Mouse (Mus musculus) erythroid progenitor cell, adult 5-6 weeks (primary cell): ENCODE data around the gene Gm20388. TPM values are rescaled to one million over a fixed set of nuclear protein-coding genes. Genes with fewer than 3 reads are reported as not detected.
"Not testable (repeated sequence)": the region's sequence is repeated elsewhere in the genome, so short reads cannot be mapped to it uniquely, and the experiment has no call there.

Experiments used
- ATAC-seq: replicated peaks from 2 replicates; pipeline ENCODE4 v1.8.0; 2016; ENCODE audit warnings: moderate number of reproducible peaks, mild to moderate bottlenecking, moderate TSS enrichment, inconsistent platforms; ENCODE audit not compliant: poor library complexity, low FRiP score, severe bottlenecking
- total RNA-seq, 2 experiments: library from RNA; stranded (forward) in 1 of 2; stranded (reverse) in 1 of 2; fragments of 150-400 nt in 1 of 2; fragments of 186-747, 209-891 nt in 1 of 2; gene quantifications; 2 replicates each; pipeline versions ENCODE4 v1.2.3 to v1.2.4; 2015 to 2017; ENCODE audit warnings: low replicate concordance in 2 of 2

Gene Gm20388
- total RNA-seq, 2 experiments from 2014 or later, result 4.2 TPM; not detected in 1

GRCm38 (mm10) chr8:122564363-122565352 is 2654.0 kb downstream of the Gm20388 start:
- ATAC-seq, result no peak

- ATAC-seq, result peak; percentile 1; the same call in 1 of the 2 replicates
Measured at GRCm38 (mm10) chr8:122566766-122567165, 2656.1 kb downstream of the Gm20388 start.

GRCm38 (mm10) chr8:122567361-122568108 is 2656.9 kb downstream of the Gm20388 start, which contains the start of gene Cdt1:
Cdt1 (plus strand) TSS chr8:122568015.
- ATAC-seq, result peak; percentile 88

GRCm38 (mm10) chr8:122568109-122568504 is 2657.5 kb downstream of the Gm20388 start:
- ATAC-seq, result peak; percentile 22

GRCm38 (mm10) chr8:122568881-122569309 is 2658.3 kb downstream of the Gm20388 start:
- peak; percentile 50 for ATAC-seq

GRCm38 (mm10) chr8:122569329-122569728 is 2658.7 kb downstream of the Gm20388 start:
- no peak for ATAC-seq

GRCm38 (mm10) chr8:122569996-122570395 is 2659.4 kb downstream of the Gm20388 start:
- ATAC-seq, result no peak

GRCm38 (mm10) chr8:122571153-122571552 is 2660.5 kb downstream of the Gm20388 start:
- ATAC-seq, result no peak

- no peak for ATAC-seq
Measured at GRCm38 (mm10) chr8:122571750-122572267, 2661.2 kb downstream of the Gm20388 start.

GRCm38 (mm10) chr8:122572751-122573150 is 2662.1 kb downstream of the Gm20388 start:
- no peak for ATAC-seq

GRCm38 (mm10) chr8:122573176-122573575 is 2662.5 kb downstream of the Gm20388 start:
- not testable (repeated sequence) for ATAC-seq

- no peak for ATAC-seq
Measured at GRCm38 (mm10) chr8:122573577-122573976, 2662.9 kb downstream of the Gm20388 start.

- ATAC-seq, result no peak
Measured at GRCm38 (mm10) chr8:122574264-122574663, 2663.6 kb downstream of the Gm20388 start.

- ATAC-seq, result no peak
Measured at GRCm38 (mm10) chr8:122574667-122575251, 2664.1 kb downstream of the Gm20388 start.

- no peak for ATAC-seq
Measured at GRCm38 (mm10) chr8:122575286-122575685, 2664.6 kb downstream of the Gm20388 start.

GRCm38 (mm10) chr8:122575735-122576647 is 2665.3 kb downstream of the Gm20388 start:
- no peak for ATAC-seq

GRCm38 (mm10) chr8:122576648-122577022 is 2666.0 kb downstream of the Gm20388 start, which contains the start of gene Aprt:
Aprt (minus strand) TSS chr8:122576909.
- ATAC-seq, result peak; percentile 88

- no peak for ATAC-seq
Measured at GRCm38 (mm10) chr8:122577116-122577515, 2666.5 kb downstream of the Gm20388 start.

GRCm38 (mm10) chr8:122579196-122579595 is 2668.6 kb downstream of the Gm20388 start:
- no peak for ATAC-seq
